Mouse (Mus musculus) thymus, postnatal 0 days (tissue): ENCODE measurements around the gene Itprip. TPM values are rescaled to one million over a fixed set of nuclear protein-coding genes. Genes with fewer than 3 reads are reported as not detected.
A peak's percentile ranks its signal among the peaks of the same experiment; 100 is the strongest.

Experiments used
- DNase-seq: peaks from one replicate; pipeline ENCODE4 v3.0.0-alpha.2; 2015; ENCODE audit warnings: low spot score
- polyA plus RNA-seq: library from polyadenylated mRNA; unstranded; fragments of >200 nt; fragmentation: Nextera tagmentation; extraction: Ambion mirVana; gene quantifications from 2 replicates; pipeline ENCODE4 v1.2.1, GENCODE M21; 2015

Itprip gene
- polyA plus RNA-seq, result 20.9 and 21.1 TPM in 2 replicates

- peak; percentile 89 for DNase-seq
These were observed at the start of gene Itprip, which contains the start of gene Cfap43 for GRCm38 (mm10) chr19:47919126-47919965. Gene Itprip, minus strand, starts transcription at chr19:47919299. Gene Cfap43, minus strand, starts transcription at chr19:47919287.

- DNase-seq, result no peak
These were observed 39.1 kb upstream of the Itprip start for GRCm38 (mm10) chr19:47958181-47958580.

GRCm38 (mm10) chr19:47953169-47953568 lies 34.1 kb upstream of the Itprip start:
- DNase-seq, result no peak

- DNase-seq, result no peak
These were observed 31.8 kb upstream of the Itprip start for GRCm38 (mm10) chr19:47950946-47951345.

- DNase-seq, result no peak
These were observed 27.8 kb upstream of the Itprip start for GRCm38 (mm10) chr19:47946821-47947465.

- DNase-seq, result no peak
These were observed 20.3 kb upstream of the Itprip start for GRCm38 (mm10) chr19:47939361-47939760.

- DNase-seq, result peak; percentile 82
These were observed 18.6 kb upstream of the Itprip start, which contains the start of gene Cfap58 for GRCm38 (mm10) chr19:47937443-47938406. Gene Cfap58, plus strand, starts transcription at chr19:47937675.

- DNase-seq, result no peak
These were observed 17.8 kb upstream of the Itprip start for GRCm38 (mm10) chr19:47936938-47937337.

- no peak for DNase-seq
These were observed 17.4 kb upstream of the Itprip start for GRCm38 (mm10) chr19:47936490-47936889.

GRCm38 (mm10) chr19:47935530-47935929 lies 16.4 kb upstream of the Itprip start:
- DNase-seq, result no peak

- DNase-seq, result no peak
These were observed 15.6 kb upstream of the Itprip start for GRCm38 (mm10) chr19:47934636-47935238.

- DNase-seq, result no peak
These were observed 15.0 kb upstream of the Itprip start for GRCm38 (mm10) chr19:47934146-47934545.

- DNase-seq, result peak; percentile 72
These were observed 13.0 kb upstream of the Itprip start for GRCm38 (mm10) chr19:47931982-47932638.

- no peak for DNase-seq
These were observed 9.9 kb upstream of the Itprip start for GRCm38 (mm10) chr19:47929043-47929442.

GRCm38 (mm10) chr19:47927032-47927431 lies 7.9 kb upstream of the Itprip start:
- DNase-seq, result no peak

GRCm38 (mm10) chr19:47925819-47926218 lies 6.7 kb upstream of the Itprip start:
- DNase-seq, result no peak

- DNase-seq, result no peak
These were observed 872 bp upstream of the Itprip start for GRCm38 (mm10) chr19:47919966-47920375.

- peak; percentile 66 for DNase-seq
These were observed 521 bp downstream of the Itprip start for GRCm38 (mm10) chr19:47918455-47919101.

GRCm38 (mm10) chr19:47918016-47918415 lies 1.1 kb downstream of the Itprip start:
- no peak for DNase-seq

GRCm38 (mm10) chr19:47917396-47917795 lies 1.7 kb downstream of the Itprip start:
- DNase-seq, result no peak
